Mouse (Mus musculus) adrenal gland, adult (tissue): Measurements from ENCODE around the gene Tmem50a.

Experiments
- DNase-seq, 2 experiments: peaks; one replicate each; pipeline ENCODE4 v3.0.0; 2022 to 2023; ENCODE audit warnings: low spot score in 1 of 2; ENCODE audit not compliant: inconsistent age in 2 of 2

The Tmem50a gene

DNA sequence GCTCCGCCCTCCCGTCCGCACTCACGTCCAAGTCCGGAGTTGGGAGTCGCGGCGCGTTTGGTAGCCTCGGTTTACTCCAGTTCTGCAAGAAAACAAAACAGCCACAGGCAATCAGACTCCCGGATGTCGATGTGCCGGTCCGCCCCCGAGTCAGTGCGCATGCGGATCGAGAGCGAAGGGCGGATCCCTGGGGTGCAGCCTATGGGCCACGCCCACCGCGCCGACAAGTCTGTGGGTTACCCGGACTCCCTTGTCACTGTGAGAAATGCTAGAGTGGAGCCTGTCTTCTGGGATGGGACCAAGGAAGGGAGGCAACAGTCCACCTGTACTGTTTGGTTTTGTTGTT lies at the start of gene Tmem50a:
Gene Tmem50a, minus strand, starts transcription at position 161 of the 346 bp plus-strand sequence.
- peak; percentile 96 to 98 for DNase-seq

GRCm38 (mm10) chr4:134963021-134963776 lies 48.4 kb upstream of the Tmem50a start:
- peak; percentile 29 to 58 for DNase-seq

DNA sequence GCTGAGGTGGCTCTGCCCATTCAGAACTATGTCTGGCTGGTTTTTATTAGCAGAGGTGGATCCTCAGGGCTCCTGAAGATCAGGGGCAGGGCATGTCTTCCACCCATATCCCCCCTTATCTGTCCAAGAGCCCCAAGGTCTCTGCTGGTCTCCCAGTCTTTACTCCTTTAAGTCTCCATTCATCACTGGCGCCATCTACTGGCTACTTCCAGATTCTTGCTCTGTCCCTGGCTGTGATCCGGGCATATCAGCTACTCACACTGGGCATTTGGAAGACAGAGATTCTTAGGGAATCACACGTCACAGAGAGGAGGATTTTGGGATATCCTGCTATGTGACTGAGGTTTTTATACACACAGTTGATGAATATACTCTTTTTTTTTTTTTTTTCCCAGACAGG lies 41.5 kb upstream of the Tmem50a start:
- peak; percentile 63 to 90 for DNase-seq

GRCm38 (mm10) chr4:134955845-134956244 lies 41.0 kb upstream of the Tmem50a start:
- DNase-seq: peak in 1 of 2 experiments; percentile 27

GRCm38 (mm10) chr4:134955196-134955595 lies 40.4 kb upstream of the Tmem50a start:
- no peak for DNase-seq

- no peak for DNase-seq
Observed at GRCm38 (mm10) chr4:134954461-134954860, 39.6 kb upstream of the Tmem50a start.

GRCm38 (mm10) chr4:134950518-134951091 lies 35.8 kb upstream of the Tmem50a start:
- DNase-seq: peak in 1 of 2 experiments; percentile 60

DNA sequence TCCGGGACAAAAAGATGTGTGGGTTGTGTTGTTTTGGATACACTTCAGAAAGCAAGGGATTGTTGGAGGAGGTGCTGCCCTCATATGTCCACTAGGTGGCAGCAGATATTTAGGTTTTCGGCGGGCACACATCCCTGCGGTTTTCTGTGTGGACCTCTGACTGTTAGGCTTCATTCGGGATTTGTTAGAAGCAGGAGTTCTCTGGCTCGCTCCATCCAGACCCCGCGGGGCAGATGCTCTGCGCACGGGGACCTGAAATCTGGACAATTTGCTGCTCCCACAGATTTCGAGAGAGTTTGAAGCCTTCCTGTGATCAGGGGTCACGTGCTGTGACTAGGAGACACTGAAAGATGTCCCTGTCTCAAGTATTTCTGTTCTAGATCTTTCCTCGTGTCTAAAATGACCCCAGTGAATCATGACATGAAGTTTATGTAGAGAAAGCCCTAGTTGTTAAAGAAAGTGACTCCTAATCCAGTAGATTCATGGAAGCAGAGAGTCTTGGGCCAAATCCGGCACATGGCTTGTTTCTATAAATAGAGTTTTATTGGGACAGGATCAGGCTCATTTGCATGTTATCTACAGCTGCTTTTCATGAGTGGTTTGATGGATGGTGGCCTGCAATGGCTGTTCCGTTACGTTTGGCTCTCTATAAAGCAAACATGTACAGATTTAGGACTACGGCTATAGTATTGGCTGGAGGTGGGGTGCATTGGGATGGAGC lies 31.4 kb upstream of the Tmem50a start:
- DNase-seq: peak; percentile 72 to 92

GRCm38 (mm10) chr4:134943758-134944538 lies 29.1 kb upstream of the Tmem50a start:
- no peak for DNase-seq

DNA sequence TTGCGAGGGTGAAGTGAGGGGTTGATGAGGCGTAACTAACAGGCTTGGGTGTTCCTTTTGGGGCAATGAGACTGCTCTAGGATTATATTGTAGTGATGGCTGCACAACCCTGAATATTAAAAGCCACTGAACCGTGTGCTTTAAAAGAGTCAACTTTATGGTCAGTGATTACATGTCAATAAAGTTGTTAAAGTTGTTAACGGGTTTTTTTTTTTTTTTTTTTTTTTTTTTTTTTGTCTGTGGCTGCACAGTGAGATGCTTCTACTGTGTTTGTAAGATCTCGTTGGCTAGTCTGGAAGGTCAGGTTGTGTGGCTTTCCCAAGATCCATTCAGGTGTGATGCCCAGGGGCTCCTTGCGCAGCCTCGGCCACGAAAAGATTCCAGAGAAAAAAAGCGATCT lies 25.1 kb upstream of the Tmem50a start:
- DNase-seq: no peak

- DNase-seq: peak in 1 of 2 experiments; percentile 64
Observed at GRCm38 (mm10) chr4:134937240-134938176, 22.7 kb upstream of the Tmem50a start.

DNA sequence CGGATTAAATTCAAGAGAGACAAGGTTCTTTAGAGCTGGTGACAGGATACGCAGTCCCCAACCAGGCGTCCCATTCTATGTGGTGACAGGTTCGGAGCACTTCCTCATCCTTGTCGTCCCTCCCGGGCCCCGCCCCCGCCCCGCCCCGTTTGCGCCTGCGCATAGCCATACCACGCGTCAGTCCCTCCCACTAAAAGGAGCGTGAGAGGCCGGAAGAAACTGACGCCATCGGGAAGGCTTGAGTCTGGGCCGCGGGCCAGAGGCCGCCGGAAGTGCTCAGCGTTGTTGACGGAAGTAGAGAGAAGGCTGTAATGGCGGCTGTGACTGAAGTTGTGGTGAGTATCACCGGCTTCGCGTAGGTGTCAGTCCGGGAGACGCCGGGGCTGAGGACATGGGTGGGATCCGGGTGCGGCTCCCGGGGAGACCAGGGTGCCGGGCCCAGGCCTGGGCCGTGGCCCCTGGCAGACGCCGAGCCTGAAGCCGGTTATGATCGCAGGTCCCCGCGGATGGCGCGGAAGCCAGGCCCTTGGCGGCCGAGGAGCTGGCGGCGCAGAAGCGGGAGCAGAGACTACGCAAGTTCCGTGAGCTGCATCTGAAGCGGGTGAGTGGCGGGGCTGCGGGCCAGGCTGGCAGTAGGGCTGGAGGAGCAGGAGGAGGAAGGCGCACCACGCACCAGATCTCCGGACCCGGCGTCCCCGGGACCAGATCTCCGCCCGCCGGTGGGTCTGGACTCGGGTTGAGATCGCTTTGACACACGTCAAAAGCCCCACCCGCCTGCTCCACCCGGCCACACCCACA lies 16.1 kb upstream of the Tmem50a start, which contains the start of gene Syf2:
Gene Syf2, plus strand, starts transcription at position 215 of the 798 bp plus-strand sequence.
- DNase-seq: peak; percentile 96 to 98

GRCm38 (mm10) chr4:134930190-134930589 lies 15.4 kb upstream of the Tmem50a start:
- DNase-seq: no peak

GRCm38 (mm10) chr4:134929536-134929935 lies 14.7 kb upstream of the Tmem50a start:
- DNase-seq: peak in 1 of 2 experiments; percentile 54

GRCm38 (mm10) chr4:134928464-134928836 lies 13.6 kb upstream of the Tmem50a start:
- peak in 1 of 2 experiments; percentile 67 for DNase-seq

DNA sequence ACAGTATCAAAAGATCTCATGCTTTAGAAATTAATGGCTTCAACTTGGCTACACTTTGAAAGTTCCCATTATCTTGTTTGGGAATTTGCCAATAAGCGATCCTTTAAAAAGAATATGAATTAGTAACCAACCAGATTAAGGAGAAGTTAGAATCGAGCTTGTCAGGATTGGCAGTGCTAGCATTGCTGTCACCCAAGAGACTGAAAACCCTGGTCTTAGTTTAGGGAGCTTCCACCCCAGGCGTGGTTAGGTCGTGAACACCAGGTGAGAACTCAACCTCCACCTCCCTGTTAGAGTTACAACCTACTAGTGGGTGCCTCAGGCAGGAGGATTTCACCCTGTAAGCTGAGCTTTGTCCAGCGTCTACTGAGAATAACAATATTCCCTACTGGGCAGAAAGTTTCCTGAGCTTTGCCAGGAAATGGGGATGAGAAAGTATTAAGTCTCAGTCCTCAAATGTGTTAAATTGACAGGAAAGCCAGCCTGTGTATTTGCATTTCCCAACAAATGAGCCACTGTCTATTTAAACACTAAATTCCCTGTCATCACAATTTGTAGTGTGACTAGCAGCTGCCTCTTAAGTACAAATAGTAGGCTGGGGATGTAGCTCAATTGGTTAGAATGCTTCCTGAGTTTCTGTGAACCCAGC lies 13.1 kb upstream of the Tmem50a start:
- peak; percentile 27 to 67 for DNase-seq

DNA sequence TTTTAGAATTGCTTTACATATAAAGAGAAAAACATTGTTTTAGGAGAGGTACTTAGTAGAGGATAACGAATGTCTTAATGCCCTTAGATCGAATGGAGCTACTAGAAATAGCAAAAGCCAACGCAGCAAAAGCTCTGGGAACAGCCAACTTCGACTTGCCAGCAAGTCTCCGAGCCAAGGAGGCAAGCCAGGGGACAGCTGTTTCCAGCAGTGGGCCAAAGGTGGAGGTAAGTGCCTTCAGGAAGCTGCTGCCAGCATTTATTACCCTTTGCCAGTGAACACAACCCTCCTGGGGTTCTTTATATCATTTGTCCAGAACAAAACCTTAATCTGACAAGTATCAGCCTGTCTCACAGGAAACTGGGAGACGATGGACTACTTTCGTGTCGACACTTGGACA lies 10.4 kb upstream of the Tmem50a start:
- DNase-seq: peak in 1 of 2 experiments; percentile 72

- peak; percentile 88 to 94 for DNase-seq
Observed at GRCm38 (mm10) chr4:134924019-134924741, 9.4 kb upstream of the Tmem50a start.
